Mouse (Mus musculus) G1E (cell line): ENCODE results near the gene Lrrc4b. TPM values are rescaled to one million over a fixed set of nuclear protein-coding genes. Genes with fewer than 3 reads are reported as not detected.

ENCODE experiments used
- ATAC-seq: 2 replicates; pipeline ENCODE4 v1.8.0; 2016; ENCODE audit warnings: mild to moderate bottlenecking; ENCODE audit not compliant: insufficient number of reproducible peaks, poor library complexity, low FRiP score, severe bottlenecking; ENCODE audit errors: extremely low read depth
- DNase-seq: peaks from one replicate; pipeline ENCODE4 v3.0.0; 2012; ENCODE audit warnings: low spot score
- H3K27me3 ChIP-seq: 2 replicates; pipeline ENCODE4 v1.6.1; 2012; ENCODE audit warnings: mild to moderate bottlenecking, low read length, inconsistent platforms; ENCODE audit not compliant: insufficient read depth
- H3K36me3 ChIP-seq: replicated peaks from 2 replicates; pipeline ENCODE3; 2012; ENCODE audit warnings: mild to moderate bottlenecking, inconsistent platforms
- H3K4me1 ChIP-seq: 2 replicates; pipeline ENCODE4 v1.6.1; 2012; ENCODE audit warnings: low read depth, low read length, inconsistent platforms, mixed read lengths; ENCODE audit not compliant: insufficient read depth
- H3K4me3 ChIP-seq: 2 replicates; pipeline ENCODE4 v1.5.1; 2012; ENCODE audit warnings: low read depth, mild to moderate bottlenecking, inconsistent platforms, low read length, moderate library complexity, mixed read lengths
- H3K9me3 ChIP-seq: replicated peaks from 2 replicates; pipeline ENCODE4 v1.6.1; 2012; ENCODE audit warnings: inconsistent platforms
- CTCF ChIP-seq: IDR thresholded peaks from 2 replicates; pipeline ENCODE4 v1.5.1; 2012; ENCODE audit warnings: low read depth, low read length, inconsistent platforms, mixed read lengths
- GATA1 ChIP-seq: IDR thresholded peaks from 2 replicates; pipeline ENCODE4 v1.6.1; 2012; ENCODE audit warnings: borderline replicate concordance, low read length, inconsistent platforms, mixed read lengths
- GATA2 ChIP-seq: IDR thresholded peaks from 2 replicates; pipeline ENCODE4 v1.6.1; 2012; ENCODE audit warnings: low read depth, low read length, inconsistent platforms, borderline replicate concordance
- POLR2AphosphoS5 ChIP-seq: IDR thresholded peaks from 2 replicates; pipeline ENCODE4 v1.6.1; 2012; ENCODE audit warnings: low read depth, low read length, inconsistent platforms; ENCODE audit not compliant: insufficient replicate concordance
- TAL1 ChIP-seq: conservative IDR thresholded peaks from 2 replicates; pipeline ENCODE4 v1.6.1; 2012; ENCODE audit warnings: low read depth, low read length, inconsistent platforms, mixed read lengths
- polyA plus RNA-seq: library from polyadenylated mRNA; stranded (reverse); fragments of >175 nt; gene quantifications from 2 replicates; pipeline ENCODE4 v1.2.3, GENCODE M21; 2012
- total RNA-seq, 2 experiments: library from RNA; stranded (forward) in 1 of 2; stranded (reverse) in 1 of 2; fragments of 200-1000 nt in 1 of 2; fragments of >200 nt in 1 of 2; fragmentation: Nextera tagmentation in 1 of 2; gene quantifications; 2 replicates each; pipeline ENCODE4 v1.2.3; 2014 to 2017

The Lrrc4b gene
- total and polyA plus RNA-seq, 3 experiments: 0.05 TPM; not detected in 2

DNA sequence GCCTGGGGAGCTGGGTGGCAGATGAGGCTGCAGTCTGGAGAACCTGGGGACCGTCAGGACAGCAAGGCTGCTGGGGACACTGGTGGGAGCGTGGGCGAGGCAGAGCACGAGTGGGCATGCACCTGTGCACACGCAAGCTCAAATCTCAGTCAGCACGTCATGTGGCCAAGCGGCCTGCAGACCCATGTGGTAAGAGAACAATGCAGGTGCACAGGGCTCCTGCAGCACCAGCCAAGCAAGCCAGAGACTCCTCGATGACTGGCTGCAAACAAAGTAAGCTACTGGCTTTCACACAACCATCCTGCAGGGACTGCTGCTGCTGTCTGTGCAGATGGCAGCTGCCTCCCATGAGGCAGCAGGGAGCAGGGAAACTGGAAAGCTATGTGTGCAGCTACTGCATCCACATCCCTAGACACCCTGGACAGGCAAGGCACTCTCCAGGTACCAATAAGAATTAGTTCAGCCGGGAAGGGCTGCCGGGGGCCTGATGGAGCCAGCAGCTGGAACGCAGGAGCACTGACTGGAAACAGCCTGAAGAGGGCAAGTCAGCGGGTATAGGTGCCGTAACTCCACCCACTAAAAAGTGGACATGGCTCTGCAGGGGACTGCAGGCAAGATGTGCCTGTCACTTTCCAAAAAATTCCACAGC lies 58.2 kb downstream of the Lrrc4b start:
- H3K36me3 ChIP-seq: peaks cover 68% of the 10 kb centered on the region
- DNase-seq: no peak
- TF ChIP-seq GATA1 (no peak), GATA2 (no peak), POLR2AphosphoS5 (no peak), CTCF (no peak), TAL1 (no peak)
- ATAC-seq: no peak
- H3K27me3 ChIP-seq: no peaks in the 10 kb centered on the region; the same call in 1 of the 2 replicates
- peaks cover 34% of the 10 kb centered on the region for H3K4me1 ChIP-seq
- H3K4me3 ChIP-seq: no peak overlapping the region
- H3K9me3 ChIP-seq: no peaks in the 10 kb centered on the region

- Histone ChIP-seq H3K4me1 (peaks cover 25% of the 10 kb centered on the region), H3K9me3 (no peaks in the 10 kb centered on the region), H3K4me3 (no peak overlapping the region), H3K36me3 (peaks cover 76% of the 10 kb centered on the region), H3K27me3 (no peaks in the 10 kb centered on the region; the same call in 1 of the 2 replicates)
- ATAC-seq (no peak), DNase-seq (no peak)
- TF ChIP-seq CTCF: no peak
- TF ChIP-seq POLR2AphosphoS5: no peak
- TF ChIP-seq GATA2: no peak
- no peak for TF ChIP-seq GATA1
- TF ChIP-seq TAL1: no peak
These were observed 59.1 kb downstream of the Lrrc4b start for GRCm38 (mm10) chr7:44487936-44488335.

DNA sequence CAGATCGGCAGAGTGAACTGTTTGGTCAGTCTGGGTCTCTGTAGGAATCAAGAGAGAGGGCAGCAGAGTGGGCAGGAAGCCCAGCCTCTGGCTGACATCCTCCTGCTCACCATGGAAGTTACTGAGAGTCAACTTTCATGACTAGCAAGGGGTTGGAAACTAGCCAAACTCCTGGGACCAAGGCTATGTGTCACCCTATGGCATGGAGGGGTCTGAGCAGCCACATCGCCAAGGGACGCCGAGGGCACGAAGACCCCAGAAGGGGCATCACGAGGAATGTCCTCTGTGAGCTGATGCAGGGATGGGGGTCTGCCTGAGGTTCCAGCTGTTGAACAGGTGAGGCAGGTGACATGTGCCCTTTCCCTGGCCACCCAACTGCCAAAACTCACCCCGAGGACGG lies 59.7 kb downstream of the Lrrc4b start:
- H3K4me1 ChIP-seq: peaks cover 20% of the 10 kb centered on the region

DNA sequence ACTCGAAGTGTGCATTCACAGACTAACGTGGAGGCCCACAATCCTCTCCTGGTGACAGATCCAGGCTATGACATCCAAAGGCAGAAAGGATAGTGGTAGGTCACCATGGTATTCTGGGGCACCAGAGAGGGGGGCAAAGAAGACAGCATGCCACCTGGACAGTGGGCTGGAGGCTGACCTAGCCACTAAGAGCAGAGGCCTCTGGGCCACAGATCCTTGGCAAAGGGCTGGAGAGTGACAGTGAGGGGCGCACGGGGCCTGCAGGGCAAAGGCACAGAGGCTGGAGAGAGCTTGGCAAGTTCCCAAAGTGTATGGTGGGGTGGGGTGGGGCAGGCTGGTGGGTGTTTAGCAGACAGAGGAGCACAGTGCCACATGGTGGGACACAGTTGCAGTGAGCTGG lies 61.5 kb downstream of the Lrrc4b start:
- TF ChIP-seq TAL1 (no peak), CTCF (no peak), POLR2AphosphoS5 (no peak), GATA2 (no peak), GATA1 (no peak)
- Histone ChIP-seq H3K27me3 (no peaks in the 10 kb centered on the region; the same call in 1 of the 2 replicates), H3K36me3 (peaks cover 88% of the 10 kb centered on the region), H3K4me3 (no peak overlapping the region), H3K9me3 (no peaks in the 10 kb centered on the region), H3K4me1 (peaks cover 18% of the 10 kb centered on the region)
- DNase-seq: no peak
- no peak for ATAC-seq

More for the DNA sequence above, 59.7 kb downstream of the Lrrc4b start:
- DNase-seq (no peak), ATAC-seq (no peak)
- Histone ChIP-seq H3K4me3 (no peak overlapping the region), H3K27me3 (no peaks in the 10 kb centered on the region; the same call in 1 of the 2 replicates), H3K36me3 (peaks cover 82% of the 10 kb centered on the region), H3K9me3 (no peaks in the 10 kb centered on the region)
- TF ChIP-seq TAL1 (no peak), CTCF (no peak), POLR2AphosphoS5 (no peak), GATA2 (no peak), GATA1 (no peak)

GRCm38 (mm10) chr7:44491391-44491790 lies 62.6 kb downstream of the Lrrc4b start:
- H3K4me1 ChIP-seq: peaks cover 23% of the 10 kb centered on the region
- peaks cover 85% of the 10 kb centered on the region for H3K36me3 ChIP-seq
- no peak overlapping the region for H3K4me3 ChIP-seq
- TF ChIP-seq CTCF: no peak
- TF ChIP-seq TAL1: no peak
- no peak for TF ChIP-seq POLR2AphosphoS5
- TF ChIP-seq GATA2: no peak
- TF ChIP-seq GATA1: no peak
- no peaks in the 10 kb centered on the region for H3K9me3 ChIP-seq
- ATAC-seq (no peak), DNase-seq (no peak)
- no peaks in the 10 kb centered on the region; the same call in 1 of the 2 replicates for H3K27me3 ChIP-seq

DNA sequence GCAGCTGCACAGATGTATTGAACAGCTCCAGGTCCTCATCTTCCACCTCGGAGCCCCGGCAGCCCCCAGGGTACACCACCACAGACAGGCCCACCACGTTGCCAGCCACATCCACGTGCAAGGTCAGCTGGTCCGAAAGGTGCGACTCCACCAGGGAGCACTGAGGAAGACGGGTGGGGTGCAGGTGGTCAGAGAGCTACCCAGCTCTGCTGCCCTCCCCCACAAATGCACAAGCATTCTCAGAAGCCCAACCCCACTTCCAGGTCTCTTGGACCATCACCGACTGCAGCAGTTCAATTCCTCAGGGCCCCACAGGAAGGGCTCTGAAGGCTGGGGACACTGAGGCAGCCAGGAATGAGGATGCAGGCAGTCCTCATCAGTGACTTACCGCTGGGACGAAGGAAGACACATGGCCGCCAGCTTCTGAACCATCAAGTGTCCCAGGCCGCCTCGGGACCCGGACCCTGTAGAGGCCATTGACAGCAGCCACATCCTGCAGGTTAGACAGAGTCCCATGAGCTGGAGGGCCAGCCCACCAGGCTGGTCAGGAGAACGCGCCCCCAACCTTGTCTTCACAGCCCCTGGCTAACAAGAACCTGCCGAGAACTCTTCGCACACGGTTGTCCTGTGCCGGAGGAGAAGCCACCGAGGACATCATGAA lies 63.5 kb downstream of the Lrrc4b start:
- DNase-seq (no peak), ATAC-seq (no peak)
- Histone ChIP-seq H3K4me3 (no peak overlapping the region), H3K36me3 (peaks cover 76% of the 10 kb centered on the region), H3K4me1 (peaks cover 31% of the 10 kb centered on the region), H3K9me3 (no peaks in the 10 kb centered on the region), H3K27me3 (no peaks in the 10 kb centered on the region)
- no peak for TF ChIP-seq CTCF
- TF ChIP-seq GATA2: no peak
- no peak for TF ChIP-seq GATA1
- TF ChIP-seq TAL1: no peak
- TF ChIP-seq POLR2AphosphoS5: no peak
